In the genomic region with DNA sequence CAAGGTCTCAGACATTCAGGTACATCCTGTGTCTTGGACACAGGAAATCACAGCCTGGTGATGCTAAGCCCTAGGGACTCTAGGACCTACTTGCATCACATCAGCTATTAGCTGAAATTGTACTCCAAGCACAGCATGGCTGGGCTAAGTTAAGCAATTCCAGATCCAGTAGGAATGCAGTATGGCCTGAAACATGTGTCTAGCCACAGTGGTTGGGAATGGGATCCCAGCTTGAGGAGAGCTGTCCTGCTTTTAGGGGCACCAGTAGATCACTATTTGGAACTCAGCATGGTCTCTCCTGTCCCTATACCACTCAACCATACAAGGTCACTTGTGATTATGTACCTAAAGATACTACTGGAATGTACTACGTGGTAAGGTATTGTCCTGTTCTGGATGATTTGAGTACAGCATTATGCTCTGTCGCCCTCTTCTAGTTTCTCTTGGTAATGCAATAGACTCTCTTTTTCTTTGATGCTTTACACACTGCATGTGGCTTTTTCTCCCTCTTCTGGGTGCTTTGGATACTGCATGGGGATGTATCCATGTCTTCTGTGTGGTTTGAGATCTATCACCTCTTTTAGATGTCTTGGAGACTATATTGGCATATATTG, we compare ENCODE assay signal across 8 mouse cellular contexts.
DNase-seq lines count a peak whose midpoint lies in the region; ATAC-seq and TF ChIP-seq lines count a peak whose summit lies in the region.

No protein-coding gene starts in this region.

- H3K36me3 ChIP-seq in E14TG2a.4 (ENCODE audit: insufficient read depth, low read length), result no peaks in the 10 kb centered on the region
- no peaks in the 10 kb centered on the region for H3K36me3 ChIP-seq in embryonic facial prominence, embryonic 12.5 days
- no peaks in the 10 kb centered on the region for H3K36me3 ChIP-seq in intestine, embryonic 16.5 days (ENCODE audit: control insufficient read depth, insufficient read depth, low read length)
- no peaks in the 10 kb centered on the region for H3K36me3 ChIP-seq in limb, embryonic 12.5 days

- H3K4me1 ChIP-seq in E14TG2a.4 (replicated peaks; ENCODE audit: low read depth, low read length), result no peaks in the 10 kb centered on the region
- no peaks in the 10 kb centered on the region for H3K4me1 ChIP-seq in embryonic facial prominence, embryonic 12.5 days
- H3K4me1 ChIP-seq in intestine, embryonic 16.5 days (ENCODE audit: control insufficient read depth, insufficient read depth, low read length), result no peaks in the 10 kb centered on the region
- H3K4me1 ChIP-seq in limb, embryonic 12.5 days (replicated peaks), result no peaks in the 10 kb centered on the region

- no peak for DNase-seq in cerebellum, adult 11-12 months
- DNase-seq in right cerebral cortex, postnatal 4 days, result peak; percentile 42
- DNase-seq in c-Kit-positive CD71-positive TER-119-positive erythroid progenitor cells, embryonic 14.5 days (ENCODE audit: low spot score), result no peak

- H3K9me3 ChIP-seq in E14TG2a.4 (ENCODE audit: low read length), result peaks cover 4% of the 10 kb centered on the region; the same call in 1 of the 2 replicates
- H3K9me3 ChIP-seq in embryonic facial prominence, embryonic 12.5 days, result no peaks in the 10 kb centered on the region
- H3K9me3 ChIP-seq in intestine, embryonic 16.5 days (ENCODE audit: control insufficient read depth, low read length), result no peaks in the 10 kb centered on the region
- no peaks in the 10 kb centered on the region for H3K9me3 ChIP-seq in limb, embryonic 12.5 days

- H3K27me3 ChIP-seq in E14TG2a.4 (ENCODE audit: insufficient read depth, low read length), result no peaks in the 10 kb centered on the region
- no peaks in the 10 kb centered on the region for H3K27me3 ChIP-seq in embryonic facial prominence, embryonic 12.5 days
- no peaks in the 10 kb centered on the region for H3K27me3 ChIP-seq in intestine, embryonic 16.5 days (replicated peaks; ENCODE audit: control insufficient read depth, insufficient read depth, low read length)
- H3K27me3 ChIP-seq in limb, embryonic 12.5 days, result no peaks in the 10 kb centered on the region

- 12% methylated on average over 2 of the region's 2 CpGs for WGBS in embryonic facial prominence, embryonic 12.5 days
- WGBS in intestine, embryonic 16.5 days, result 16% methylated on average over 2 of the region's 2 CpGs
- 20% methylated on average over 2 of the region's 2 CpGs for WGBS in limb, embryonic 12.5 days

- H3K9ac ChIP-seq in embryonic facial prominence, embryonic 12.5 days, result no peak overlapping the region
- H3K9ac ChIP-seq in intestine, embryonic 16.5 days (ENCODE audit: low read depth, low read length), result no peak overlapping the region
- H3K9ac ChIP-seq in limb, embryonic 12.5 days (replicated peaks), result no peak overlapping the region

- ATAC-seq in cerebellum, adult (ENCODE audit: insufficient number of reproducible peaks, low FRiP score, low TSS enrichment), result peak; percentile 57
- ATAC-seq in embryonic facial prominence, embryonic 12.5 days (ENCODE audit: insufficient number of reproducible peaks, insufficient read depth, low FRiP score, low TSS enrichment), result peak; percentile 80
- peak; percentile 83 for ATAC-seq in intestine, embryonic 16.5 days
- peak; percentile 64 for ATAC-seq in limb, embryonic 12.5 days (ENCODE audit: insufficient number of reproducible peaks, insufficient read depth, low FRiP score, low TSS enrichment, low read depth)

- H3K4me2 ChIP-seq in embryonic facial prominence, embryonic 12.5 days (replicated peaks), result no peak overlapping the region
- no peak overlapping the region for H3K4me2 ChIP-seq in intestine, embryonic 16.5 days (ENCODE audit: low read depth, low read length)
- no peak overlapping the region for H3K4me2 ChIP-seq in limb, embryonic 12.5 days

- no peak overlapping the region for H3K27ac ChIP-seq in embryonic facial prominence, embryonic 12.5 days
- H3K27ac ChIP-seq in intestine, embryonic 16.5 days (ENCODE audit: low read length), result no peak overlapping the region
- H3K27ac ChIP-seq in limb, embryonic 12.5 days, result no peak overlapping the region

- no peak overlapping the region for H3K4me3 ChIP-seq in E14TG2a.4 (replicated peaks; ENCODE audit: low read length)
- H3K4me3 ChIP-seq in embryonic facial prominence, embryonic 12.5 days, result no peak overlapping the region
- H3K4me3 ChIP-seq in intestine, embryonic 16.5 days (ENCODE audit: low read length), result no peak overlapping the region
- no peak overlapping the region for H3K4me3 ChIP-seq in limb, embryonic 12.5 days (replicated peaks)

- peak; percentile 59 for TF ChIP-seq CTCF in E14TG2a.4 (conservative IDR thresholded peaks at IDR 0.05; ENCODE audit: low read length)
